Mouse (Mus musculus): ENCODE measurements around the gene Shisa2. TPM values are rescaled to one million over a fixed set of nuclear protein-coding genes. Genes with fewer than 3 reads are reported as not detected.

Shisa2 gene
- polyA plus RNA-seq (2012; rRNA removed): 1.9 and 2.4 TPM in 2 replicates

DNA sequence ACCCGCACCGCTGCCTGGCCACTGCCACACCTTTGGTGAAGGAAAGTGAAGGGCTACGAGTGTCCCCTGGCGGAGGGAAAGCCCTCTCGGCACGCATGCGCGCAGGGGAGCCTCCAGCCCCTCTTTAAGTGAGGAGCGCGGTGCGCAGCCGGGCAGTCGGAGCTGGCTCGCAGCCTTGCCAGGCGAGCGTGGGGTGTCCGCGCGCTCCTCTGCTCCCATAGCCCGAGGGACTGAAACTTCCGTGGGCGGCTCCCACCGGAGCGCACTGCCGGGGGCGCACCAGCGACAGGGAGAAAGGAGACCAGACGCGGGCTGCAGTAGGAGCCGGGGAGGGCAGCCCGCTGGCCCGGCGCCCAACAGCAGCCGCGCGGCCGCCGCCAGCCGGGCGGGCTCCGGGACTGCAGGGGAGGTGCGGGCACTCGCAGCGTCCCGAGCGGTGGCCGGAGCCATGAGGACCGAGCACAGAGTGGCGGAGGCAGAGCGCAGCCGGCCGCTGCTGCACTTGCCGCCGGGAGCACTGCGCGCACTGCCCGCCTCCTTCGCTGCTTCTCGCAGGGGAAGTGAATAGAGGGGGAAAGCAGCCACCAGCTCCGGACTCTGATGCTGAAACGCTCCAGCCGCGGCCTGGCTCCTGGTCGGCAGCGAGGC is at the start of gene Shisa2:
Gene Shisa2, plus strand, starts transcription at position 151 of the 648 bp plus-strand sequence.
- no peaks in the 10 kb centered on the region for H3K4me1 ChIP-seq (ENCODE audit: control insufficient read depth, insufficient read depth, low read length)
- TF ChIP-seq CTCF (IDR thresholded peaks at IDR 0.05; ENCODE audit: extremely low read depth, insufficient read depth, low read length) (peak; percentile 26; the same call in 1 of the 2 replicates), POLR2A (IDR thresholded peaks at IDR 0.05; ENCODE audit: extremely low read depth, insufficient read depth, low read length) (peak; percentile 41; the same call in 1 of the 2 replicates)
- H3K4me3 ChIP-seq (ENCODE audit: insufficient read depth, low read length): peak within 1 kb of the TSS; percentile 40
- H3K27ac ChIP-seq (ENCODE audit: insufficient read depth, low read length): no peak within 1 kb of the TSS

DNA sequence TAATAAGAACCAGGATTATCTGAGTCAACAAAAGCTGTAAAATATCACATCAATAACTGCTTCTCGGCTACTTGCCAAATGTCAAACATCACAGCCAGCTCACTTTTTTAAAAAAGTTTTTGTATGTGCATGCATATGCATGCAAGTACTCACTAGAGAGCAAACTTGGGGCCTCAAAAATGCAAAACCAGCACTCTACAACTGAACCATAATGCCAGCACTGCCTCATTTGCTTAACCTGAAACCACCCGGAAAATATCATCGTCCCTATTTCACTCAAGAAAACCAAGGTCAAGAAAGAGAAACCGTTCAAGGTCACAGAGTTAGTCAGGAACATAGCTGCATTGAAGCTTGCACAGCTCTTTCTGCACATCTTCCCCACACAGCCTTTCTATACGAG is 48.7 kb upstream of the Shisa2 start:
- H3K4me1 ChIP-seq (ENCODE audit: control insufficient read depth, insufficient read depth, low read length): no peaks in the 10 kb centered on the region
- TF ChIP-seq POLR2A (IDR thresholded peaks at IDR 0.05; ENCODE audit: extremely low read depth, insufficient read depth, low read length) (no peak), CTCF (IDR thresholded peaks at IDR 0.05; ENCODE audit: extremely low read depth, insufficient read depth, low read length) (no peak)
- H3K4me3 ChIP-seq (ENCODE audit: insufficient read depth, low read length): no peak overlapping the region
- H3K27ac ChIP-seq (ENCODE audit: insufficient read depth, low read length): no peak overlapping the region

DNA sequence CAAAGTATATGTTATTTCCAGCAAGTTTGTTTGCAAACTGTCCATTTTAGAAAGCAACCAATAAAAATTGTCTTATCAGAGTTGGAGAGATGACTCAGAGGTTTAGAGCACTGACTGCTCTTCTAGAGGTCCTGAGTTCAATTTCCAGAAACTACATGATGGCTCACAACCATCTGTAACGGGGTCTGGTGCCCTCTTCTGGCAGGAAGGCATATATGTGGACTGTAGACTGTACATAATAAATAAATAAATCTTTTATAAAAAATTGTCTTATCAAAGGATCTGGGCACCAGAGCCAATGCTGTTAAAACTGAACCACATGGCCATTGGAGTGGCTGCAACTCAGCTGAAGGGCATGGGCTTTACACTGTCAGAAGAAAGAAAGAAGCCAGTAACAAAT is 34.5 kb upstream of the Shisa2 start:
- Histone ChIP-seq H3K27ac (ENCODE audit: insufficient read depth, low read length) (no peak overlapping the region), H3K4me1 (ENCODE audit: control insufficient read depth, insufficient read depth, low read length) (no peaks in the 10 kb centered on the region), H3K4me3 (ENCODE audit: insufficient read depth, low read length) (no peak overlapping the region)
- TF ChIP-seq POLR2A (IDR thresholded peaks at IDR 0.05; ENCODE audit: extremely low read depth, insufficient read depth, low read length) (no peak), CTCF (IDR thresholded peaks at IDR 0.05; ENCODE audit: extremely low read depth, insufficient read depth, low read length) (peak; percentile 18; the same call in 1 of the 2 replicates)

DNA sequence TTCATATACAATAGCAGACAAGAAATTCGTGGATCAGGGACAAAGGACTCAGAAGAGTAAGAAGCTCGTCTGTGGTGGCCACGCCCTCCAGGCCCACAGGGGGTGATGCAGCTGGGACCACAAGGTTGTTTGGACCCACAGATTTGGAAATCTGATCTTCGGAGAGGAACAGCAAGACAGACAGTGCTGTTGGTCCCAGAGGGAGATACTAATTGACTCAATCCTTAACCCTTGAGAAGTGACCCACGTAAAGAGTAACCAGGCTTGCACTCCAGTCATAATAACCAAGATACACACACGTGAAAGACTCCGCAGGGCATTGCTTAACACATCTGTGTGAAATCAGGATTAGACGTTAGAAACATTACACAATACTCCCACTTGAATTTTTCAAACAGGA is 33.2 kb upstream of the Shisa2 start:
- TF ChIP-seq CTCF (IDR thresholded peaks at IDR 0.05; ENCODE audit: extremely low read depth, insufficient read depth, low read length) (no peak), POLR2A (IDR thresholded peaks at IDR 0.05; ENCODE audit: extremely low read depth, insufficient read depth, low read length) (no peak)
- Histone ChIP-seq H3K4me1 (ENCODE audit: control insufficient read depth, insufficient read depth, low read length) (no peaks in the 10 kb centered on the region; the same call in 1 of the 2 replicates), H3K4me3 (ENCODE audit: insufficient read depth, low read length) (no peak overlapping the region), H3K27ac (ENCODE audit: insufficient read depth, low read length) (no peak overlapping the region)

DNA sequence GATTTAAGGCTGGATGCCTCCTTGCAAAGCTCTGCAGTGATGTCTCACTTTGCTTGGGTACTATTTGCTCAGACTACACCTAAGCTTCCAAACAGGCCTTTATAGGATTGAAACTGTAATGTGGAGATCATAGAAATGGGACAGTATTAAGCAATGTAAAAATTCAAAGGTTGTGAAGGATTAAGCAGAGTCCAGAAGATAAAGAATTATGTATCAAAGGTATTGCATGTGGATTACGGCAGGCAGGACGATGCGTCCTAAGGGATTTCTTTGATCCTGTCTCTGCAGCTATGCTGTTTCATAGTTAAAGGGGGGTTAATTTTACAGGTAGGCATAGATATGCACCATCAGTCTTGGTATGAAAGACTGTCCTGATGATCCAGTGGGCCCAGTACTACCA is 32.5 kb upstream of the Shisa2 start:
- no peak overlapping the region for H3K4me3 ChIP-seq (ENCODE audit: insufficient read depth, low read length)
- H3K4me1 ChIP-seq (ENCODE audit: control insufficient read depth, insufficient read depth, low read length): no peaks in the 10 kb centered on the region; the same call in 1 of the 2 replicates
- TF ChIP-seq CTCF (IDR thresholded peaks at IDR 0.05; ENCODE audit: extremely low read depth, insufficient read depth, low read length): no peak
- TF ChIP-seq POLR2A (IDR thresholded peaks at IDR 0.05; ENCODE audit: extremely low read depth, insufficient read depth, low read length): no peak
- H3K27ac ChIP-seq (ENCODE audit: insufficient read depth, low read length): no peak overlapping the region

DNA sequence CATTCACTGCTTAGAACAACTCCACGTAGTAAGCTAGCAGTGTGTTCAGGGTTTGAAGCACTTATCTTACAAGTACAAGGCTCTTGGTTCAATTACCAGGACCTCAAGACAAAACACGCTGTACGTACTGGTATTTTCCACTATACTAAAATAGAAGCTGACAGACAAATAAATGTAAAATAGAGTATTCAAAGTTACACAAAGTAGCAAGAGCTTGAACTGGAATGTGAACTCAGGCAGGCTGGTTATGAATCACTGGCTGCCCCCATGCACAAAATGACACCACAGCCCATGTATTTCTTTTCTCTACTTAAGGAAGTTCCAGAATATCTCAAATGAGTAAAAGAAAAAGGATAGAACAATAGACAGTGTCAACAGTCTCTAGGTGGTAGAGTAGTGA is 30.1 kb upstream of the Shisa2 start:
- Histone ChIP-seq H3K4me3 (ENCODE audit: insufficient read depth, low read length) (no peak overlapping the region), H3K27ac (ENCODE audit: insufficient read depth, low read length) (no peak overlapping the region), H3K4me1 (ENCODE audit: control insufficient read depth, insufficient read depth, low read length) (no peaks in the 10 kb centered on the region; the same call in 1 of the 2 replicates)
- no peak for TF ChIP-seq POLR2A (IDR thresholded peaks at IDR 0.05; ENCODE audit: extremely low read depth, insufficient read depth, low read length)
- TF ChIP-seq CTCF (IDR thresholded peaks at IDR 0.05; ENCODE audit: extremely low read depth, insufficient read depth, low read length): no peak

DNA sequence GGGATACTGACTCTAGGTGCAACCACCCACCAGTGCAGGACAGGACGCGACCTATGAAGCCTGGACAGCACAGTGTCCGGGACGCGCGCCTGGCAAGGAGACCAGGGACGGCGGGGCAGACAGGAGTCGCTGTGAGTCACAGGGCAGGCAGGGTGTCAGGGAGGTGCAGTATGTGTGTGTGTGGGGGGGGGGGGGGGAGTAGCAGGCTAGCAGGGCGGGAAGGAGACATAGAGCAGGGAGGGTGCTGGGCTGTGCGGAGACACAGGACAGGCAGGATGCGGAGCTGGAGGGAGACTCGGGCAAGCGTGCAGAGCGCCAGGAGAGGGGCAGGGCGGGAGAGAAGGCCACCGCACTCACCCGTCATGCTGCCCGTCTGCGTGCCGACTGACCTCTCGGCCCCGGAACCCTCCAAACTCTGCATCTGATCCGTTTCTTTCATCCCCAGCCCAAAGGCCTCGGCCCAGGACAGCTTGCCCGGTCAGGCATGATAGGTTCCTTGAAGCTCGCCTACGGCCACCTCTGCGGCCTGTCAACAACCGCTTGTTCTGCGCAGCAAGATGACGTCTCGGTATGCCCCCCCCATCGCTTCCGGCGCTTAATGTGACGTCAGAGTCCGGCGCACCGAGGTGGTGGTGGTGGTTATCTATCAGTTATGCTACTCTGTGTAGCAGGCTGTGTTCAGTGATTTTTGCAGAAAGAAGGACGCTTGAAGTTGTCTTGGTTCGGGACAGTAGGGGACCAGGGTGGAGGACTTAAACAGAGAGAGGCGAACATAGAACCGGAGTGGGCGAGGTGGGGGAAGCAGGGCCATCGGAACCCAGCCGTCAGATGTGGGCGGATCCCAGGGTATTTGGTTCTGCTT is 27.5 kb upstream of the Shisa2 start, which contains the start of gene Cdadc1:
Gene Cdadc1, minus strand, starts transcription at position 562 of the 862 bp plus-strand sequence.
- Histone ChIP-seq H3K4me1 (ENCODE audit: control insufficient read depth, insufficient read depth, low read length) (no peaks in the 10 kb centered on the region; the same call in 1 of the 2 replicates), H3K4me3 (ENCODE audit: insufficient read depth, low read length) (peak within 1 kb of the TSS; percentile 60), H3K27ac (ENCODE audit: insufficient read depth, low read length) (peak within 1 kb of the TSS; percentile 8; the same call in 1 of the 2 replicates)
- peak; percentile 82 for TF ChIP-seq POLR2A (IDR thresholded peaks at IDR 0.05; ENCODE audit: extremely low read depth, insufficient read depth, low read length)
- TF ChIP-seq CTCF (IDR thresholded peaks at IDR 0.05; ENCODE audit: extremely low read depth, insufficient read depth, low read length): no peak

DNA sequence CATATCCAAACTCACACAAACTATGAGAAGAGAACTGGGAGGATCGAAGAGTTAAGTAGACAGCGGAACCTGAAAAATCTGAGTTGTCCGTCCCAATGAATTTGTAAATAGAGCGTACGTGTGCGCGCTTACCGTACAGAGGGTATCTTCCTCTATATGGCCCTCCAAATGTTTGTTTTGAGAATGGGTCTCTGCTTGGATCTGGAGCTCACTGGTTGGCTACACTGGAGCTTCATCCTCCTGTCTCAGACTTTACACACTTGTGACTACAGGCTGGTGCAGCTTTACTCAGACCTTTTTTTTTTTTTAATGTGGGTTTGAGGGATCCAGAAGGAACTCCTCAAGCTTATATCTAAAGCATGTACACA is 26.9 kb upstream of the Shisa2 start:
- no peaks in the 10 kb centered on the region; the same call in 1 of the 2 replicates for H3K4me1 ChIP-seq (ENCODE audit: control insufficient read depth, insufficient read depth, low read length)
- TF ChIP-seq POLR2A (IDR thresholded peaks at IDR 0.05; ENCODE audit: extremely low read depth, insufficient read depth, low read length): no peak
- peak overlapping the region; percentile 8; the same call in 1 of the 2 replicates for H3K27ac ChIP-seq (ENCODE audit: insufficient read depth, low read length)
- peak overlapping the region; percentile 60 for H3K4me3 ChIP-seq (ENCODE audit: insufficient read depth, low read length)

DNA sequence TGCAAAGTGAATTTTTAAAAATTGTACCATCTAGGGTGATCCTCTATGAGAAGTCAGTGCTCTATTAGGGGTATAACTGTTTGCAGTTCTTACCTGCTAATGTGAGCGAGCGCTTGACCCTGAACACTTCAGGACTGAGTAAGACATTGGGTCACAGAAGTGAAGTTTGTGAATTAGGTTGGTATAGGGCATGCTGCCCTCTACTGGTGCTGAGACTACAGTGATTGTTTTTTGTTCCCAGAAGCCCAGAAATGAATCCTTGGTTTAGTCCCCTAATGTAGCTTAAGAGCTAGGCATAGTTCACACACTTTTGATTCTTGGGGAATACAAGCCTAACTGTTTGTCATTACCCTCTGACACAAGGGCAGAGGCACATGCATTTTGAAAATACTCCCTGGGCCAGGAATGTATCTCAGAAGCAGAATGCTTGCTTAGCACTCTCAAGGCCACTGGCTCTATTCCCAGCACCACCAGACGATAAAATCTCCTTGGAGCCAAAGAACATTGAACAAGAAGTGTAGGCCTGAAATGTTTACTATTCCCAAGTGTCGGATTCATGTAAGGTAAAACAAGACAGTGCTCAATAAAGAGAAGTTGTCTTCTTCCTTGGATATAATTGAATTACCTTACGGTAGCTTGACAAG is 21.0 kb upstream of the Shisa2 start:
- Histone ChIP-seq H3K4me3 (ENCODE audit: insufficient read depth, low read length) (no peak overlapping the region), H3K27ac (ENCODE audit: insufficient read depth, low read length) (no peak overlapping the region)
- TF ChIP-seq POLR2A (IDR thresholded peaks at IDR 0.05; ENCODE audit: extremely low read depth, insufficient read depth, low read length) (no peak), CTCF (IDR thresholded peaks at IDR 0.05; ENCODE audit: extremely low read depth, insufficient read depth, low read length) (peak; percentile 25; the same call in 1 of the 2 replicates)

More for the DNA sequence above, 21.0 kb upstream of the Shisa2 start:
- H3K4me1 ChIP-seq (ENCODE audit: control insufficient read depth, insufficient read depth, low read length): no peaks in the 10 kb centered on the region
